Mouse (Mus musculus) neural tube, embryonic 15.5 days (tissue): ENCODE data around the gene Ush2a. TPM values are rescaled to one million over a fixed set of nuclear protein-coding genes. Genes with fewer than 3 reads are reported as not detected.

Experiments
- ATAC-seq: fragments of 200-750 bp; cut with Nextera tagmentation; 2 replicates; pipeline ENCODE4 v1.8.0; 2017; ENCODE audit warnings: mild to moderate bottlenecking, moderate TSS enrichment, moderate library complexity; ENCODE audit not compliant: low FRiP score
- H3K27ac ChIP-seq: fragments of 300-500 bp; sonication (generic); replicated peaks from 2 replicates; pipeline ENCODE4 v1.5.1; 2015; ENCODE audit warnings: mild to moderate bottlenecking, inconsistent platforms
- H3K27me3 ChIP-seq: fragments of 300-500 bp; sonication (generic); replicated peaks from 2 replicates; pipeline ENCODE4 v1.6.1; 2015; ENCODE audit warnings: inconsistent platforms
- H3K36me3 ChIP-seq: fragments of 300-500 bp; sonication (generic); 2 replicates; pipeline ENCODE4 v1.6.1; 2015; ENCODE audit warnings: inconsistent platforms
- H3K4me1 ChIP-seq: fragments of 300-500 bp; sonication (generic); 2 replicates; pipeline ENCODE4 v1.6.1; 2015; ENCODE audit warnings: inconsistent platforms
- H3K4me2 ChIP-seq: fragments of 300-500 bp; sonication (generic); 2 replicates; pipeline ENCODE4 v1.6.1; 2015; ENCODE audit warnings: inconsistent platforms, mild to moderate bottlenecking, moderate library complexity
- H3K4me3 ChIP-seq: fragments of 300-500 bp; sonication (generic); replicated peaks from 2 replicates; pipeline ENCODE4 v1.5.1; 2015; ENCODE audit warnings: mild to moderate bottlenecking, inconsistent platforms
- H3K9ac ChIP-seq: fragments of 300-500 bp; sonication (generic); replicated peaks from 2 replicates; pipeline ENCODE4 v1.6.1; 2015; ENCODE audit warnings: mild to moderate bottlenecking, inconsistent platforms
- H3K9me3 ChIP-seq: fragments of 300-500 bp; sonication (generic); replicated peaks from 2 replicates; pipeline ENCODE4 v1.6.1; 2016; ENCODE audit warnings: inconsistent platforms
- WGBS: fragments of 180-500 bp; shearing (Covaris S2); methylation state at CpG from one replicate; pipeline ENCODE4 v1.1.7; 2015; ENCODE audit warnings: mixed read lengths; 5-methylcytosine and 5-hydroxymethylcytosine counted together
- polyA plus RNA-seq: library from polyadenylated mRNA; unstranded; fragments of >200 nt; fragmentation: Nextera tagmentation; extraction: Ambion mirVana; gene quantifications from 2 replicates; pipeline ENCODE4 v1.2.1, GENCODE M21; 2015

Ush2a gene
- polyA plus RNA-seq, 1 experiment from 2014 or later: 0.17 TPM

GRCm38 (mm10) chr1:188390080-188390479 lies 128.3 kb downstream of the Ush2a start:
- no peak overlapping the region for H3K9ac ChIP-seq
- WGBS: 72% methylated on average over 6 of the region's 6 CpGs

DNA sequence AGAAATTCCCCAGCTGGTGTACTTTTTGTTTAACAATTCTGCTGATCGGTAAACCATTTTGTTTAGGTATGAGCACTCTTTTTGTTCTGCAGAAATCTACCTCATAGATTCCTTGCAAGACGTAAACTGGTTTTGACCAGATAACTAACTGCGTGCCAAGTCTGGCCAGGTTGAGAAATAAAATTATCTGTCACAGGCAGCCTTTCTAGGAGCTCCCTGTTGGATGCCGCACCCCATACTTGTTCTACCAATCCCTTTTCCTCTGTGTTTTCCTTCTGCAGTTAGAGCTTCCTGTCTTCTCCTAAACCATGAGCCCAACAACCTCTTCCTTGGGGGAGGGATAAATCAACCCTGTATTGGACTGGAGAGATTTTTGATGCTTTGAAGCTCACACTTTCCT lies 145.4 kb downstream of the Ush2a start:
- H3K4me1 ChIP-seq: no peaks in the 10 kb centered on the region
- ATAC-seq: no peak
- no peak overlapping the region for H3K4me2 ChIP-seq
- H3K4me3 ChIP-seq: no peak overlapping the region
- no peaks in the 10 kb centered on the region for H3K27me3 ChIP-seq
- H3K9ac ChIP-seq: no peak overlapping the region
- H3K36me3 ChIP-seq: no peaks in the 10 kb centered on the region
- WGBS: 96% methylated on average over 4 of the region's 4 CpGs
- no peaks in the 10 kb centered on the region for H3K9me3 ChIP-seq
- H3K27ac ChIP-seq: no peak overlapping the region

More at GRCm38 (mm10) chr1:188390080-188390479, 128.3 kb downstream of the Ush2a start:
- no peak for ATAC-seq
- Histone ChIP-seq H3K4me2 (no peak overlapping the region), H3K4me3 (no peak overlapping the region), H3K36me3 (no peaks in the 10 kb centered on the region), H3K27ac (no peak overlapping the region), H3K9me3 (no peaks in the 10 kb centered on the region), H3K4me1 (no peaks in the 10 kb centered on the region), H3K27me3 (no peaks in the 10 kb centered on the region)

DNA sequence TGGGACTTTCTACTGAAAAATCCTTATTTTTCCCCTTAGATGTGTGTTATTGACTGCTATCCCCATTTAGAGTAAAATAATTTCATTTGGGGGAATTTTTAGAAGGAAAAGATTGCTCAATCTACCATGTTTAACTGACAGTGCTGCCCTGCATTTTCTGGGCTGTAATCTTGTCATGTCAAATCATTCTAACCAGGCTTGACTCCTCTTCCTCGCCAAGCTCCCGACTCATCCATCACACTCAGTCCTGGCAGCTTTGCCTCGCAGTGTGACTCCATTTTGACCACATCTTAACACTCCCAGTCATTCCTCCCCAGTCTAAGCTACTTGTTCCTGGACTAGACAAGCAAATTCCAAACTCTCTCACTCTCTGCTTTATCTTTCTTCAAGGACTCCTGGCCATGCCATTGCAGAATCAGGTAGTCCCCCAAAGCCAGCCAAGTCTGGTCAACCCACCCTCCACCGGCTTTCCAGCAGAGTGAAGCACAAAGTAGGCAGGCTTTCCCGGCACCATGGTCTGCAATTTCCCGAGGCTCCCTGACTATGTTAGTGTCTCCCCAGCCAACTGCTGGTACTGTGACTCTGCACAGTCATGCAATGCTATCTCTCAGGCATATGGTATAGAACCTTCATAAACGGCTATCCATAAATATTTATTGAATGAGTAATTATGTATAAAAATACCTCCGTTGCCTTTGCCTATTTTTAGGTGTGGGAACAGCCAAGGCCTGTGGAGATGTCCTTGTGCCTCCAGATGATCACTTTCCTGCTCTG lies 146.0 kb downstream of the Ush2a start:
- Histone ChIP-seq H3K9ac (no peak overlapping the region), H3K4me2 (no peak overlapping the region), H3K4me1 (no peaks in the 10 kb centered on the region), H3K9me3 (no peaks in the 10 kb centered on the region), H3K27ac (no peak overlapping the region), H3K36me3 (no peaks in the 10 kb centered on the region), H3K27me3 (no peaks in the 10 kb centered on the region), H3K4me3 (no peak overlapping the region)
- WGBS: 83% methylated on average over 8 of the region's 8 CpGs
- ATAC-seq: no peak

GRCm38 (mm10) chr1:188410547-188410946 lies 148.7 kb downstream of the Ush2a start:
- H3K4me1 ChIP-seq: no peaks in the 10 kb centered on the region
- no peak overlapping the region for H3K4me3 ChIP-seq
- H3K9me3 ChIP-seq: no peaks in the 10 kb centered on the region
- no peaks in the 10 kb centered on the region for H3K36me3 ChIP-seq
- H3K9ac ChIP-seq: no peak overlapping the region
- H3K27me3 ChIP-seq: no peaks in the 10 kb centered on the region
- no peak for ATAC-seq
- H3K4me2 ChIP-seq: no peak overlapping the region
- no peak overlapping the region for H3K27ac ChIP-seq
- 90% methylated on average over 3 of the region's 3 CpGs for WGBS

- Histone ChIP-seq H3K4me1 (no peaks in the 10 kb centered on the region), H3K27me3 (no peaks in the 10 kb centered on the region), H3K9ac (no peak overlapping the region), H3K27ac (no peak overlapping the region), H3K4me2 (no peak overlapping the region), H3K9me3 (no peaks in the 10 kb centered on the region), H3K4me3 (no peak overlapping the region), H3K36me3 (no peaks in the 10 kb centered on the region)
- no peak for ATAC-seq
- WGBS: 91% methylated on average over 2 of the region's 2 CpGs
These were observed 158.7 kb downstream of the Ush2a start for GRCm38 (mm10) chr1:188420543-188420942.

DNA sequence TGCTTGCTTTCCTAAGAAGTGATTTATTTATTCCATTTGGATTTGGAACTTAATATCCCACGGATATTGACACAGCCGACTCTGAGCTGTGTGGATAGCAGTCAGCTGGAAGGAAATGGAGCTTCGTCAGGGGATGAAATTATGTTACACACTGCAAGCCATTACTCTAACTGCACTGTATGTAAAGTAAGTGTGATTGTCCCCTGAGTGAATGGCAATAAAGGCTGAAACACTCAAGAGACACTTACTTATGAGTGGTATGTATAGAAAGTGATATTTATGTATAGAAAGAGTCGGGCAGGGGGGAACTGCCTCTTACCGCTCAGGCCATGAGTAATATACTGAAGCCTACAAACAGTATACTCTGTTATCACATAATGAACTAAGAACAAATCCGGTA lies 166.3 kb downstream of the Ush2a start:
- ATAC-seq: no peak
- H3K27ac ChIP-seq: no peak overlapping the region
- no peak overlapping the region for H3K4me2 ChIP-seq
- 50% methylated on average over 6 of the region's 6 CpGs for WGBS
- H3K27me3 ChIP-seq: no peaks in the 10 kb centered on the region
- no peak overlapping the region for H3K9ac ChIP-seq
- H3K9me3 ChIP-seq: no peaks in the 10 kb centered on the region
- no peak overlapping the region for H3K4me3 ChIP-seq
- no peaks in the 10 kb centered on the region for H3K4me1 ChIP-seq
- H3K36me3 ChIP-seq: no peaks in the 10 kb centered on the region

- H3K4me3 ChIP-seq: no peak overlapping the region
- H3K9ac ChIP-seq: no peak overlapping the region
- no peaks in the 10 kb centered on the region for H3K36me3 ChIP-seq
- H3K27me3 ChIP-seq: no peaks in the 10 kb centered on the region
- H3K4me1 ChIP-seq: no peaks in the 10 kb centered on the region
- H3K9me3 ChIP-seq: no peaks in the 10 kb centered on the region
- H3K27ac ChIP-seq: no peak overlapping the region
- no peak for ATAC-seq
- 69% methylated on average over 3 of the region's 3 CpGs for WGBS
- no peak overlapping the region for H3K4me2 ChIP-seq
These were observed 168.9 kb downstream of the Ush2a start for GRCm38 (mm10) chr1:188430689-188431088.

DNA sequence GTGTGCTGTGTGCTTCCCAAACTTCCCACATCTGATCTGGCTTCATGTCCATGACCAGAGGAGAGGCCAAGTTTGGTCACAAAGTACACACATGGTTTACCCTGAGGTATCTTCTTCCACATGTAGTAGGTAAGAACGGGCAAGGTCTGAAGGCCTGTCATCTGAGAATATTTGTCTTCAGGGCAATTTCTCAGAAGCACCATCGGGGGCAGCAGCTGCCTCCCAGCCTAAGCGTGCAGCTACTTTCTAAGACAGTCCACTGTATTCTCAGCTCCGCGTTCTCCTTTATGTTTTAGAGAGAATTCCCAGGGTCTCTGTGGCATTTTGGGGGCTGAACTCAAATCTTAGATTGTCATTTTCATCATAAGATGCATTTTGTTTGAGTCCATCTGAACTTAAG lies 186.1 kb downstream of the Ush2a start:
- no peaks in the 10 kb centered on the region for H3K4me1 ChIP-seq
- no peaks in the 10 kb centered on the region for H3K27me3 ChIP-seq
- no peaks in the 10 kb centered on the region for H3K9me3 ChIP-seq
- ATAC-seq: no peak
- H3K4me3 ChIP-seq: no peak overlapping the region
- H3K27ac ChIP-seq: no peak overlapping the region
- no peaks in the 10 kb centered on the region for H3K36me3 ChIP-seq
- H3K9ac ChIP-seq: no peak overlapping the region
- no peak overlapping the region for H3K4me2 ChIP-seq
- WGBS: 79% methylated on average over 5 of the region's 5 CpGs

- no peak for ATAC-seq
- no peak overlapping the region for H3K27ac ChIP-seq
- WGBS: 47% methylated on average over 13 of the region's 13 CpGs
These were observed 194.8 kb downstream of the Ush2a start for GRCm38 (mm10) chr1:188456466-188457175.

DNA sequence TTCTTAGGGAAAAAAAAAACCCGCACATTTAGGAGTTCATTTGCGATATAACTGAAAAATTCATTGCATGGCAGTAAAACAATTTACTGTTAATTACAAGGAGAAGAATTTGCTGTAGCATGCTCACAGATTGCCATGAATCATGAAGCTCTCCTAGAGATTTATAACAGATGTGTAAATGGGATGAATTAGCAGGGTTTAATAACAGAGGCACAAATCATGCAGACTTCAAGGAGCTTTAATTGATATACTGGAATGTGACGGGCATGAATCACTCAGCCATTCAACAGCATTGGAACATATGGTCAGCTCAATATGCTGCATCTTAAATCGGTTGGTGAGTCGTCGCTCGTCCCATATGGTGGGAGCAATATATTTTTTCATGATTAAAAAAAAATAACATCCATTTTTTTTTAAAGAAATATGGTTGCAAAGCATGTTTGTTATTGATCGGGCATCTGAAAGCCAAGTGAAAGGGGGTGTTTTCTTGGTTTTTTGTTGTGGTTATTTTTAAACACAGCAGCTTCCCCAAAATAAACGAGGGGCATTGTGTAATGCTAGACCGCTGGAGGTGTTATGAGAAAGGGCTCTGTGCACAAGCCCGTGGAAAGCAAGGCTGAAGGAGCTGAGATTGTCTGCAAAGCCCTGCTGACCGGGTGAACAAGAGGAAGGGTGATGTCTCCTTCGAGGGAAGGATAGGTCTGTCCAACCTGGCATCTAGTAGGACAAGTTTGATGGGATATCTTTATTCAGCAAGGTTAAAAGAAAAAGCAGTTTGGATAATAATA lies 195.6 kb downstream of the Ush2a start:
- Histone ChIP-seq H3K4me3 (no peak overlapping the region), H3K36me3 (no peaks in the 10 kb centered on the region), H3K9me3 (no peaks in the 10 kb centered on the region), H3K4me1 (peaks cover 18% of the 10 kb centered on the region), H3K9ac (no peak overlapping the region), H3K27me3 (0 out of 2 replicates have a peak, but pooled peaks cover 2% of the 10 kb centered on the region), H3K4me2 (no peak overlapping the region), H3K27ac (no peak overlapping the region)
- no peak for ATAC-seq
- WGBS: 27% methylated on average over 13 of the region's 13 CpGs

More at GRCm38 (mm10) chr1:188456466-188457175, 194.8 kb downstream of the Ush2a start:
- H3K4me1 ChIP-seq: peaks cover 18% of the 10 kb centered on the region
- 0 out of 2 replicates have a peak, but pooled peaks cover 2% of the 10 kb centered on the region for H3K27me3 ChIP-seq
- no peak overlapping the region for H3K4me3 ChIP-seq
- H3K9me3 ChIP-seq: no peaks in the 10 kb centered on the region
- H3K9ac ChIP-seq: no peak overlapping the region
- no peak overlapping the region for H3K4me2 ChIP-seq
- no peaks in the 10 kb centered on the region for H3K36me3 ChIP-seq

GRCm38 (mm10) chr1:188461203-188461602 lies 199.4 kb downstream of the Ush2a start:
- WGBS: 84% methylated on average over 2 of the region's 2 CpGs
- H3K27me3 ChIP-seq: no peaks in the 10 kb centered on the region
- H3K4me3 ChIP-seq: no peak overlapping the region
- ATAC-seq: no peak
- no peaks in the 10 kb centered on the region for H3K9me3 ChIP-seq
- H3K4me2 ChIP-seq: no peak overlapping the region
- no peak overlapping the region for H3K9ac ChIP-seq
- no peaks in the 10 kb centered on the region for H3K36me3 ChIP-seq
- peaks cover 18% of the 10 kb centered on the region for H3K4me1 ChIP-seq
- no peak overlapping the region for H3K27ac ChIP-seq
